Mouse (Mus musculus): ENCODE data around the gene Ifna5. TPM values are rescaled to one million over a fixed set of nuclear protein-coding genes. Genes with fewer than 3 reads are reported as not detected.

The Ifna5 gene
- polyA plus RNA-seq, 1 experiment, result not detected

GRCm38 (mm10) chr4:88863309-88863708 is 28.0 kb downstream of the Ifna5 start:
- no peak for DNase-seq
- no peak for TF ChIP-seq POLR2A (IDR thresholded peaks at IDR 0.05; ENCODE audit: borderline replicate concordance, extremely low read depth, low read depth, low read length)
- TF ChIP-seq CTCF (IDR thresholded peaks at IDR 0.05; ENCODE audit: insufficient read depth, low read length), result no peak
- Histone ChIP-seq H3K4me3 (replicated peaks; ENCODE audit: extremely low read depth, low read depth, low read length) (no peak overlapping the region), H3K4me1 (ENCODE audit: control insufficient read depth, insufficient read depth, low read length) (no peaks in the 10 kb centered on the region; the same call in 1 of the 2 replicates)
- 15% methylated on average over 7 of the region's 7 CpGs for WGBS

DNA sequence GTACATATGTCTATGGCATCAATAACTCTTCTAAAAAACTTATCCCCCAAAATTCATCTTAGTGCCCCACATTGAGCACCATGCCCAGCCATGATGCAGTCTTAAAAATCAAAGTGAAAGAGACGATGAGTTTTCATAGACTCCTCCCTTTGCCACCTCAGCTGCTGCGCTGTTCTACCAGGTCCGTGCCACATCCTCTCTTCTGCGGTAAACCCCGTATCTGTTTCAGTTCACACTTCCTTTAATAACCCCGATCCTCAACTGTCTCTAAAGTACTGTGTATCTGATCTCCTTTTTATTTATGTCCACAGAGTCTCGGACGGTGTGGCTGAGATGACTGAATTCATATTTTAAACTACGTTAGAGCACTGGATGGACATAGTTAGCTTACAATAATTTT is 29.3 kb downstream of the Ifna5 start:
- Histone ChIP-seq H3K4me1 (ENCODE audit: control insufficient read depth, insufficient read depth, low read length) (no peaks in the 10 kb centered on the region; the same call in 1 of the 2 replicates), H3K4me3 (replicated peaks; ENCODE audit: extremely low read depth, low read depth, low read length) (no peak overlapping the region)
- 54% methylated on average over 9 of the region's 9 CpGs for WGBS
- no peak for DNase-seq
- no peak for TF ChIP-seq POLR2A (IDR thresholded peaks at IDR 0.05; ENCODE audit: borderline replicate concordance, extremely low read depth, low read depth, low read length)
- no peak for TF ChIP-seq CTCF (IDR thresholded peaks at IDR 0.05; ENCODE audit: insufficient read depth, low read length)

GRCm38 (mm10) chr4:88865011-88865569 is 29.8 kb downstream of the Ifna5 start:
- Histone ChIP-seq H3K4me3 (replicated peaks; ENCODE audit: extremely low read depth, low read depth, low read length) (no peak overlapping the region), H3K4me1 (ENCODE audit: control insufficient read depth, insufficient read depth, low read length) (no peaks in the 10 kb centered on the region; the same call in 1 of the 2 replicates)
- WGBS, result 46% methylated on average over 6 of the region's 6 CpGs
- DNase-seq, result no peak
- TF ChIP-seq POLR2A (IDR thresholded peaks at IDR 0.05; ENCODE audit: borderline replicate concordance, extremely low read depth, low read depth, low read length), result no peak
- TF ChIP-seq CTCF (IDR thresholded peaks at IDR 0.05; ENCODE audit: insufficient read depth, low read length), result no peak

GRCm38 (mm10) chr4:88867366-88867925 is 32.1 kb downstream of the Ifna5 start:
- 2% methylated on average over 8 of the region's 8 CpGs for WGBS
- no peak for TF ChIP-seq POLR2A (IDR thresholded peaks at IDR 0.05; ENCODE audit: borderline replicate concordance, extremely low read depth, low read depth, low read length)
- peak; percentile 99 for TF ChIP-seq CTCF (IDR thresholded peaks at IDR 0.05; ENCODE audit: insufficient read depth, low read length)
- peak; percentile 71 for DNase-seq
- Histone ChIP-seq H3K4me3 (replicated peaks; ENCODE audit: extremely low read depth, low read depth, low read length) (peak overlapping the region; percentile 75), H3K4me1 (ENCODE audit: control insufficient read depth, insufficient read depth, low read length) (no peaks in the 10 kb centered on the region; the same call in 1 of the 2 replicates)

DNA sequence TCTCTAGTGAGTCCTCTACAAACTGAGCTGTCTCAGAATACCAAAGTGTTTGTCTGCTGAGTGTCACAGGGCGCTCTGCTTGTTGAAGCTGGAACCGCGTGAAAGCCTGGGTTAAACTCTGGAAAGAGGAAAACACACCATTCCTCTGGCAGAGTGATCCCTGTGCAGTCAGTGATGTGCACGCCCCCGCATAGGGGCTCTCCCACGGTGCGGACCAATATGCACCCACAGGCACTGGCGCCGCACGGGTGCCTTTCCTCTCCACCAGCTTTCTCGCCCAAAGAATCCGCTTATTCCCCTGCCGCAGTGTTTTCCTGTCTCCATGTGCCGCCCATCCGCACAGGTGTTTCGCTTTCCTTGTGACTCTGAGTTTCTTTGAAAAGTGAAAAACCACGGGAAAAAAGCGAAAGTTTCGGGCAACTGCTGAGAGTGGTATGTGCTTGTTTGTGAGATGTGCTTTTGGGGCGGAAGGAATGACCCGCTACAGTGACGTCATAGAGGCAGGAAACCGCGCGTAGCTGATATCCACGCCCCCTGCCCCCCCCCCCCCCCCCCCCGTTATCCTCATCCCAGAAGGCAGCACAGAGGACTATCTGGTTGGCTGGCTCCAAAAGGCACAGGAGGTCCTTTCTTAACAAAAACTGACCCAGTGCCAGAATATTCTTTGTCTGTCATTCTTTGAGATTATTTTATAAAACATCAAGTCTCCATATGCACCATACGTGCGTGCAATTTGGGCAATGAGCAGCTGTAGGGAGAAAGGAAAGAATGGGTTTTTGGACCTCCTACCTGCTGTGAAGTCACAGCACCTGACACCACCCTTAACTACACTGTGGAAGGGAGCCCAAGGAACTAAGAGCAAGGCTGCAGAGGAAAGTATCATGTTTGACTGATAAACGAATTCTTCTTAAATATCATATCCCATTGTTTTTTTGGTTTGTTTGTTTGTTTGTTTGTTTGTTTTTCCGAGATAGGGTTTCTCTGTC is 32.9 kb downstream of the Ifna5 start:
- H3K4me1 ChIP-seq (ENCODE audit: control insufficient read depth, insufficient read depth, low read length), result no peaks in the 10 kb centered on the region; the same call in 1 of the 2 replicates
- H3K4me3 ChIP-seq (replicated peaks; ENCODE audit: extremely low read depth, low read depth, low read length), result peak overlapping the region; percentile 75
- WGBS, result 5% methylated on average over 31 of the region's 31 CpGs
- TF ChIP-seq CTCF (IDR thresholded peaks at IDR 0.05; ENCODE audit: insufficient read depth, low read length), result no peak
- TF ChIP-seq POLR2A (IDR thresholded peaks at IDR 0.05; ENCODE audit: borderline replicate concordance, extremely low read depth, low read depth, low read length), result peak; percentile 17; the same call in 1 of the 2 replicates
- DNase-seq, result peak; percentile 12

- H3K4me3 ChIP-seq (replicated peaks; ENCODE audit: extremely low read depth, low read depth, low read length), result no peak overlapping the region
- TF ChIP-seq POLR2A (IDR thresholded peaks at IDR 0.05; ENCODE audit: borderline replicate concordance, extremely low read depth, low read depth, low read length), result no peak
- TF ChIP-seq CTCF (IDR thresholded peaks at IDR 0.05; ENCODE audit: insufficient read depth, low read length), result peak; percentile 17; the same call in 1 of the 2 replicates
- no peaks in the 10 kb centered on the region for H3K4me1 ChIP-seq (ENCODE audit: control insufficient read depth, insufficient read depth, low read length)
- WGBS, result 0% methylated on average over 2 of the region's 2 CpGs
- DNase-seq, result no peak
These were observed 37.4 kb downstream of the Ifna5 start for GRCm38 (mm10) chr4:88872691-88873090.

DNA sequence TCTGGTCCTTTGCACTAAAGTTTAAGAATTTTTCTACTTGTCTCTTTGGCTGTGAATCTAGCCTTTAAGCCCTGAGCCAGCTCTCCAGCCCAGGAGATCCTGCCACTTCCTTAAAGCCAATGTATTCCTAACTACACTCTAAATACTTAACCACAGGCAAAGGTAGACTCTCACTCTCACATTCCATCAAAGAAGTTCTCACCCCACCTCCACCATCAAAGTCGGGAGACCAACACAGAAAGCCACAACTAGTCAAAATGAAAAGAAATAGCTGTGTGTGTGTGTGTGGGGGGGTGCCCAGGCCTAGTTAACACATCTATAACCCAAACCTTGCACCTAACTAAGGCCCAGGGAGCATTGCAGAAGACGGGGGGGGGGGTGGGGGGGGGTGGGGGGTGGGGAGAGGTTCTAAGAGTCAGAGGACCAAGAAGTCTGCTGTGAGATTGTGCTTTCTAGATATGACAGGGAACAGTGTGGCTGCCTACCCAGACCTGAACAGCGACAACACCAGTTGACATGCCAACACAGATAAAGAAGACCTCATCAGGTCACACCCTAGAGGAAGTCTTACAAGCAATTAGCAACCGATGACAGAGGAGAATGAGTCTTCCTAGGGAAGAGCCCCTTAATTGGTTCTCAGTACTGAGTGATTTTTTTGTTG is 40.2 kb downstream of the Ifna5 start:
- Histone ChIP-seq H3K4me1 (ENCODE audit: control insufficient read depth, insufficient read depth, low read length) (no peaks in the 10 kb centered on the region), H3K4me3 (replicated peaks; ENCODE audit: extremely low read depth, low read depth, low read length) (no peak overlapping the region)
- 56% methylated on average over 4 of the region's 4 CpGs for WGBS
- DNase-seq, result no peak
- TF ChIP-seq POLR2A (IDR thresholded peaks at IDR 0.05; ENCODE audit: borderline replicate concordance, extremely low read depth, low read depth, low read length) (no peak), CTCF (IDR thresholded peaks at IDR 0.05; ENCODE audit: insufficient read depth, low read length) (no peak)

DNA sequence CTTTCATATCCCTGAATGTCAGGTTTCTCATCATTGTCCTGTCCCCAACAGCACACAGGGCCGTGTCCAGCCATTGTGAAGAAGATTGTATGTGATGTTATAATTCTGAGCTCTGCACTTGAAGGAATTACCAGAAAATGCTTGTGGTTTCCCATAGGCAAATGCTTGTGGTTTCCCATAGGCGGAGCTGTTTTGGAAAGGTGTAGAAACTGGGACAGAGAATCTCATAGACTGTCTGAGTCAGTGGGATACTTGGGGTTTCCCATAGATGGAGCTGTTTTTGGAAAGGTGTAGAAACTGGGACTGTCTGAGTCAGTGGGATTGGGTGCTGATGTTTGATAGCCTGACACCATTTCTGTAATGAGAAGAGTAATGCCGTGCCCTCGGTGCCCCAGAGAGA is 41.2 kb downstream of the Ifna5 start:
- Histone ChIP-seq H3K4me1 (ENCODE audit: control insufficient read depth, insufficient read depth, low read length) (no peaks in the 10 kb centered on the region), H3K4me3 (replicated peaks; ENCODE audit: extremely low read depth, low read depth, low read length) (no peak overlapping the region)
- WGBS, result 81% methylated on average over 4 of the region's 4 CpGs
- no peak for DNase-seq
- no peak for TF ChIP-seq CTCF (IDR thresholded peaks at IDR 0.05; ENCODE audit: insufficient read depth, low read length)
- TF ChIP-seq POLR2A (IDR thresholded peaks at IDR 0.05; ENCODE audit: borderline replicate concordance, extremely low read depth, low read depth, low read length), result no peak

DNA sequence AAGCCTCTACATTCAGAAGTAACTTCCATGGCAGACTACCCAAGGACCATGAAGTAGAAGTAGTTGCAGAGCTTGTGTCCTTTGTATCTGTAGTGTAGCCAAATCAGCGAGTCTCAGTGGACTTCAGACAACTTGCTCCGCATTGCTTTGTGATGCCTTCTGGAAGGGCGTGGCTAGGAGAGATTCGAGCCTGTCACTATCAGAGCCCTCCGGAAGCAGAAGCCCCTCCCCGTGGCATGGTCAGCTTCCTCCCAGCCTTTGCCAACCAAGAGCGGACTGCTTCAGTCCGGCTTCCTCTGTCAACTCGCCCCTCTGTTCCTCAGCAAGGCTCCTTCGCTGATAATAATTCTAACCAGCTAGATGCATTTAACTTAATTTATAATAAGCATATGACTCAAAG is 42.9 kb downstream of the Ifna5 start:
- Histone ChIP-seq H3K4me1 (ENCODE audit: control insufficient read depth, insufficient read depth, low read length) (no peaks in the 10 kb centered on the region), H3K4me3 (replicated peaks; ENCODE audit: extremely low read depth, low read depth, low read length) (no peak overlapping the region)
- WGBS, result 30% methylated on average over 10 of the region's 10 CpGs
- TF ChIP-seq CTCF (IDR thresholded peaks at IDR 0.05; ENCODE audit: insufficient read depth, low read length) (no peak), POLR2A (IDR thresholded peaks at IDR 0.05; ENCODE audit: borderline replicate concordance, extremely low read depth, low read depth, low read length) (no peak)
- no peak for DNase-seq
